Mouse (Mus musculus): ENCODE results near the gene Ggt6.

GRCm38 (mm10) chr11:72481313-72481712, 46.0 kb downstream of the Ggt6 start:
- TF ChIP-seq MAX (IDR thresholded peaks at IDR 0.05; ENCODE audit: low read length) (no peak), TCF12 (IDR thresholded peaks at IDR 0.05; ENCODE audit: low read depth, low read length) (no peak), EP300 (IDR thresholded peaks at IDR 0.05; ENCODE audit: low read depth in 1 of 2, low read length in 2 of 2) (no peak), ZNF384 (IDR thresholded peaks at IDR 0.05; ENCODE audit: low read depth, low read length) (no peak)

Measured in MEL (cell line).